22 mouse cellular contexts compared by ENCODE assay signal in genomic region chr17:25466257-25466656, GRCm38 (mm10). TPM values are rescaled to one million over a fixed set of nuclear protein-coding genes. Genes with fewer than 3 reads are reported as not detected.
"Had no signal": no experiment of that assay in that cellular context is flagged by ENCODE, and none has a peak within 500 bp of the region (broad histone marks: within the 10 kb centered on the region; RNA-seq: fewer than 3 reads in every experiment).

No protein-coding gene starts in this region.

- H3K4me3 ChIP-seq: neural tube, embryonic 13.5 days; neural tube, embryonic 15.5 days; stomach, embryonic 15.5 days had no signal

- H3K36me3 ChIP-seq: neural tube, embryonic 13.5 days; neural tube, embryonic 15.5 days; stomach, embryonic 15.5 days had no signal

- H3K4me2 ChIP-seq: neural tube, embryonic 13.5 days; neural tube, embryonic 15.5 days; stomach, embryonic 15.5 days had no signal

- DNase-seq: retina, postnatal 1 day; right cerebral cortex, adult 18-20 months; right cerebral cortex, postnatal 14 days; right cerebral cortex, postnatal 25 days; right cerebral cortex, postnatal 4 days; spleen, adult 18-20 months; thymus, adult 18-20 months; thymus, adult 2 months; thymus, postnatal 14 days; thymus, postnatal 25 days; thymus, postnatal 36 days; thymus, postnatal 4 days had no signal

- H3K9me3 ChIP-seq: neural tube, embryonic 13.5 days; neural tube, embryonic 15.5 days; stomach, embryonic 15.5 days had no signal

- H3K9ac ChIP-seq: neural tube, embryonic 13.5 days; neural tube, embryonic 15.5 days; stomach, embryonic 15.5 days had no signal

- H3K27me3 ChIP-seq: stomach, embryonic 15.5 days had no signal

- H3K27ac ChIP-seq: neural tube, embryonic 13.5 days; neural tube, embryonic 15.5 days; stomach, embryonic 15.5 days; stomach, postnatal 0 days had no signal

RNA-seq across cellular contexts. Expression of gene Tekt4, which starts 11.8 kb away (rescaled TPM):
- total RNA-seq: neutrophil, adult 5-6 weeks had no signal
- polyA plus RNA-seq: small intestine, adult 2 months; stomach, embryonic 14.5 days; stomach, embryonic 16.5 days had no signal

RNA-seq across cellular contexts. Expression of gene Sstr5, which starts 30.8 kb away (rescaled TPM):
- total RNA-seq: neutrophil, adult 5-6 weeks had no signal
- polyA plus RNA-seq: spleen, adult 2 months; stomach, embryonic 14.5 days; thymus, adult 2 months; urinary bladder, adult 2 months had no signal
